Mouse (Mus musculus): ENCODE measurements around the gene Piezo1. TPM values are rescaled to one million over a fixed set of nuclear protein-coding genes. Genes with fewer than 3 reads are reported as not detected.
"Not testable (repeated sequence)": the region's sequence is repeated elsewhere in the genome, so short reads cannot be mapped to it uniquely, and the experiment has no call there.

Piezo1 gene
- total and polyA plus RNA-seq, 3 experiments: 14.0 to 48.5 (median 14.8) TPM

DNA sequence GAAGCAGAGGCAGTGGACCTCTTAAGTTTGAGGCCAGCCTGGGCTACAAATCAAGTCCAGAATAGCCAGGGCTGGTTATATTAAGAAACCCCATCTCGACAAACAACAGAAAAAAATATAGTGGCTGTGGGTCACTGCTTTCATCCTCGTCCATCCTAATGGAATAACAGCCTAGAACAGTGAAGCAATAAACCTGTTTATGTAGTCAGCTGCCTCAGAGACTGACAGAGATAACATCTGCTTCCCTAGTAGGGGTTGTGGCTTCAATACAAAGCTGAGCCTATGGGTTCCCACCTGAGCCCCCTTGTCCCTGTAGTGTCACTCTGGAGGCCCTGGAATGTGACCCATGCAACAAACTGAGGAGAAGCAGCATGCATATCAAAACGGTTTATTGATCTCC is 23.1 kb upstream of the Piezo1 start:
- no peak for DNase-seq
- H3K27ac ChIP-seq: no peak overlapping the region
- no peak overlapping the region for H3K9ac ChIP-seq (ENCODE audit: low read depth, low read length)
- intact Hi-C loops (cut with DNase I): no loop called here
- peaks cover 13% of the 10 kb centered on the region for H3K4me1 ChIP-seq (ENCODE audit: control insufficient read depth, insufficient read depth, low read length)
- H3K79me2 ChIP-seq (replicated peaks; ENCODE audit: control insufficient read depth, insufficient read depth, low read length): no peaks in the 10 kb centered on the region
- no peak for TF ChIP-seq POLR2A (IDR thresholded peaks at IDR 0.05; ENCODE audit: insufficient read depth, low read depth, low read length)
- TF ChIP-seq CTCF (IDR thresholded peaks at IDR 0.05): no peak
- TF ChIP-seq EP300 (IDR thresholded peaks at IDR 0.05; ENCODE audit: insufficient read depth, low read depth, low read length): no peak
- WGBS: 59% methylated on average over 3 of the region's 3 CpGs
- H3K27me3 ChIP-seq (ENCODE audit: control insufficient read depth, insufficient read depth, low read length): no peaks in the 10 kb centered on the region
- H3K4me3 ChIP-seq: no peak overlapping the region
- H3K36me3 ChIP-seq (ENCODE audit: control insufficient read depth, insufficient read depth, low read length): no peaks in the 10 kb centered on the region

DNA sequence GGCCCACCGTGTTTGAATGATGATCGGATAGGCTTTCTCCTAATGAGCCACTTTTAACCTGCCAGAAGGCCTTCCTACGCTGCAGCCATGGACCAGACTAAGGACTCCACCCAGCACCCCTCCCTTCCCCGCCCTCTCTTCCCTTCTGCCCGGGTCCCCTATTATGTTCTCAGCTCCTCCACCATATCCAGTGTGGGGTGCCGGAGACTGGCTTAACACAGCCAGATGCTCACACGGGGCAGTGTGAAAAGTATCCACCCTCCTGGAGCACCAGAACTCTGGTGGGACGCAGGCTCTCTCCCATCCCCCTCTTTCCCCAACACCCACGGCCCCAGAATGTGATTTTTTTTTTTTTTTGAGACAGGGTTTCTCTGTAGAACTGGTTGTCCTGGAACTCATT is 22.4 kb upstream of the Piezo1 start:
- H3K79me2 ChIP-seq (replicated peaks; ENCODE audit: control insufficient read depth, insufficient read depth, low read length): no peaks in the 10 kb centered on the region
- H3K36me3 ChIP-seq (ENCODE audit: control insufficient read depth, insufficient read depth, low read length): no peaks in the 10 kb centered on the region
- H3K27ac ChIP-seq: no peak overlapping the region
- intact Hi-C loops (cut with DNase I): no loop called here
- H3K9ac ChIP-seq (ENCODE audit: low read depth, low read length): no peak overlapping the region
- no peak for DNase-seq
- TF ChIP-seq EP300 (IDR thresholded peaks at IDR 0.05; ENCODE audit: insufficient read depth, low read depth, low read length): no peak
- TF ChIP-seq CTCF (IDR thresholded peaks at IDR 0.05): no peak
- TF ChIP-seq POLR2A (IDR thresholded peaks at IDR 0.05; ENCODE audit: insufficient read depth, low read depth, low read length): no peak
- peaks cover 13% of the 10 kb centered on the region for H3K4me1 ChIP-seq (ENCODE audit: control insufficient read depth, insufficient read depth, low read length)
- WGBS: 79% methylated on average over 9 of the region's 9 CpGs
- H3K27me3 ChIP-seq (ENCODE audit: control insufficient read depth, insufficient read depth, low read length): no peaks in the 10 kb centered on the region
- H3K4me3 ChIP-seq: no peak overlapping the region

DNA sequence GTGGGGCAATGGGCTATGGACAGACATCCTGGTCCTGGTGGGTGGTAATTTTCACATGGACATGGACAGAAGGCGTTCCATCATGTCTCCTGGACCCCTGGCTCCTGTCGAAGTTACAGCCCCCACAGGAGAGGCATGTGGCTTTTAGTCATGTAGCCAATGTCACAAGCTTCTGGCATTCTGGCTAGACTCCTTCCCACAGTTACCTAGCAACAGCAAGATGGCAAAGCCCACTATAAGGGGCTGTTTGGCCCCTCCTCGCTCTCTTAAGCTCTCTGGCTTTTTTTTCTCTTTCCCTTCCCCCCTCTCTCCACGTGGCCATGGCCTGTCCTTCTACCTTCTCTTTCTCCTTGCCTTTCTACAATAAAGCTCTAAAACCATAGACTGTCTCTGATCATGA is 22.0 kb upstream of the Piezo1 start:
- H3K9ac ChIP-seq (ENCODE audit: low read depth, low read length); DNase-seq; H3K27ac ChIP-seq; H3K4me3 ChIP-seq; intact Hi-C loops (cut with DNase I); H3K27me3 ChIP-seq (ENCODE audit: control insufficient read depth, insufficient read depth, low read length); H3K36me3 ChIP-seq (ENCODE audit: control insufficient read depth, insufficient read depth, low read length); H3K79me2 ChIP-seq (replicated peaks; ENCODE audit: control insufficient read depth, insufficient read depth, low read length): not testable (repeated sequence)
- 62% methylated on average over 4 of the region's 4 CpGs for WGBS
- peaks cover 13% of the 10 kb centered on the region for H3K4me1 ChIP-seq (ENCODE audit: control insufficient read depth, insufficient read depth, low read length)

DNA sequence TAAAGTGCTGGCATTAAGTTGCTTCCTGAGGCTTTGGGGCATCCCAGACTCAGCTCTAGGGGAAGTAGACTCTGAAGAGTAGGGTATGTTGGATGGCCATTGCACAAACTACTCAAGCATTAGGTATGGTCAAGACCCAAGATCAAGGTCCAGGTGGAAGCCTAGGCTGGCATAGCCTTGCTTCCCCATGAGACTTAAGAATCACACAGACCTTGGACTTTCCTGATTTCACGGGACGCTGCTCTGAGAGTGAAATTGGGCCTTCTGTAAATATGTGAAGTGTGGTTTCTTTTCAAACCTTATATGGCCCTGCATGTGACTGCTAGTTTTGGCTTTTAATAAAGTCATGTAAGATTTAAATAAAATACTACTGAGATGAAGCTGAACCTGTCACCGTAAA is 21.6 kb upstream of the Piezo1 start:
- WGBS: 93% methylated on average over 3 of the region's 3 CpGs

DNA sequence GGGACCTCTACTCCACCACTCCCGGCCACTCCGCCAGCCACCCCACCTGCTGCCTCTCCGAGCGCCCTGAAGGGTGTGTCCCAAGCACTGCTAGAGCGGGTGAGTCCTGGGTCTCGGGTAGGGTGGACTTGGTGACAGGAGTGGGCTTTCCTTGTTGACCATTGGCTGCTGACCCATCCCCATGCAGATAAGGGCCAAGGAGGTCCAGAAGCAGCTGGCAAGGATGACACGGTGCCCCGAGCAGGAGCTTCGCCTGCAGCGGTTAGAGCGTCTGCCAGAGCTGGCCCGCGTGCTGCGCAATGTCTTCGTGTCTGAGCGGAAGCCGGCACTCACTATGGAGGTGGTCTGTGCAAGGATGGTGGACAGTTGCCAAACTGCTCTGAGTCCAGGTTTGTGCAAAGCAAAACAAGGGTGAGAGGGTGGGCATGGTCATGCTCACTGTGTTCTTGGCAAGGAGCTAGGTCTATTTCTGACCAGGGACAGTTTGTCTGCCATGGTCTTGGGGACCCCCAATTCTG is 20.7 kb upstream of the Piezo1 start:
- intact Hi-C loops (cut with DNase I): no loop called here
- no peak for DNase-seq
- no peaks in the 10 kb centered on the region for H3K79me2 ChIP-seq (replicated peaks; ENCODE audit: control insufficient read depth, insufficient read depth, low read length)
- 92% methylated on average over 17 of the region's 17 CpGs for WGBS
- H3K9ac ChIP-seq (ENCODE audit: low read depth, low read length): no peak overlapping the region
- TF ChIP-seq EP300 (IDR thresholded peaks at IDR 0.05; ENCODE audit: insufficient read depth, low read depth, low read length) (no peak), POLR2A (IDR thresholded peaks at IDR 0.05; ENCODE audit: insufficient read depth, low read depth, low read length) (no peak), CTCF (IDR thresholded peaks at IDR 0.05) (no peak)
- no peaks in the 10 kb centered on the region for H3K36me3 ChIP-seq (ENCODE audit: control insufficient read depth, insufficient read depth, low read length)
- no peaks in the 10 kb centered on the region for H3K27me3 ChIP-seq (ENCODE audit: control insufficient read depth, insufficient read depth, low read length)
- H3K27ac ChIP-seq: no peak overlapping the region
- H3K4me3 ChIP-seq: no peak overlapping the region
- H3K4me1 ChIP-seq (ENCODE audit: control insufficient read depth, insufficient read depth, low read length): peaks cover 17% of the 10 kb centered on the region

More for the DNA sequence above, 21.6 kb upstream of the Piezo1 start:
- H3K27ac ChIP-seq: no peak overlapping the region
- no peak overlapping the region for H3K4me3 ChIP-seq
- no peak overlapping the region for H3K9ac ChIP-seq (ENCODE audit: low read depth, low read length)
- H3K4me1 ChIP-seq (ENCODE audit: control insufficient read depth, insufficient read depth, low read length): peaks cover 13% of the 10 kb centered on the region
- TF ChIP-seq EP300 (IDR thresholded peaks at IDR 0.05; ENCODE audit: insufficient read depth, low read depth, low read length) (no peak), CTCF (IDR thresholded peaks at IDR 0.05) (no peak), POLR2A (IDR thresholded peaks at IDR 0.05; ENCODE audit: insufficient read depth, low read depth, low read length) (no peak)
- no peaks in the 10 kb centered on the region for H3K36me3 ChIP-seq (ENCODE audit: control insufficient read depth, insufficient read depth, low read length)
- no peaks in the 10 kb centered on the region for H3K27me3 ChIP-seq (ENCODE audit: control insufficient read depth, insufficient read depth, low read length)
- intact Hi-C loops (cut with DNase I): no loop called here
- no peak for DNase-seq
- H3K79me2 ChIP-seq (replicated peaks; ENCODE audit: control insufficient read depth, insufficient read depth, low read length): no peaks in the 10 kb centered on the region

DNA sequence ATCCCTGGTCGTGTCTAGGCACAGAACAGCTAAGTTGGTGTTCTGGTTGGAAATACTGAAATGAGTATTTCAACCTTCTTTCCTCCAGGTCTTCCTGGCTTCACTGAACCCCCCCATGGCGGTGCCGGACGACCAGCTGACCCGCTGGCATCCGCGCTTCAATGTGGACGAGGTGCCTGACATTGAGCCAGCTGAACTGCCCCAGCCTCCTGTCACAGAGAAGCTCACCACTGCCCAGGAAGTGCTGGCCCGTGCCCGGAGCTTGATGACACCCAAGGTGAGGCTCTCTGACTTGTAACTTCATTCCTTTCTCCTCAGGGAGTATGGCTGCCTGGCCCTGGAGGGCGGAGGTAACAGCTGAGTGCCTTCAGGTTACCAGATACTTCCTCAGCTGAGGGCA is 20.0 kb upstream of the Piezo1 start:
- no peak overlapping the region for H3K4me3 ChIP-seq
- intact Hi-C loops (cut with DNase I): no loop called here
- no peaks in the 10 kb centered on the region for H3K79me2 ChIP-seq (replicated peaks; ENCODE audit: control insufficient read depth, insufficient read depth, low read length)
- no peak overlapping the region for H3K9ac ChIP-seq (ENCODE audit: low read depth, low read length)
- WGBS: 91% methylated on average over 11 of the region's 11 CpGs
- no peak overlapping the region for H3K27ac ChIP-seq
- H3K27me3 ChIP-seq (ENCODE audit: control insufficient read depth, insufficient read depth, low read length): no peaks in the 10 kb centered on the region
- peaks cover 21% of the 10 kb centered on the region for H3K4me1 ChIP-seq (ENCODE audit: control insufficient read depth, insufficient read depth, low read length)
- H3K36me3 ChIP-seq (ENCODE audit: control insufficient read depth, insufficient read depth, low read length): no peaks in the 10 kb centered on the region; the same call in 1 of the 2 replicates
- TF ChIP-seq CTCF (IDR thresholded peaks at IDR 0.05) (no peak), POLR2A (IDR thresholded peaks at IDR 0.05; ENCODE audit: insufficient read depth, low read depth, low read length) (no peak), EP300 (IDR thresholded peaks at IDR 0.05; ENCODE audit: insufficient read depth, low read depth, low read length) (no peak)
- DNase-seq: no peak
